In the genomic region with DNA sequence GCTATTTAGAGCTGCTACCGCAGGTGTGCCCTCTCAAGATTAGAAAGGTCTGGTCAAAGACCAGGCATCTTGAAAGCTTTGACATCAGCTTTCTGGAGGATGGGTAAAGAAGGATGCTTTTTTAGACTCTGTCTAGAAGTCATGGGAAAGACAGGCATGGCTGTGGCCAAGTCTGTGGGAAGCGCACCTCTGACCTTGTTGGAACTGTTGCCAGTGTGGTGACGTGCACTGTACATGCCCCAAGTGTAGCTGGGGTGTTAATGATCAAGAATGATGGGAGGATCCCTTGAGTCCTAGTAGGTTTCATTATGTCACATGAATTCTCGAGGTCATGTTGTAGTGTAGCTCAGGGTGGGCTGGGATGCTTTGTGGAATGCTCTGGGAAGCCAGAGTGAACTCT, we compare ENCODE assay signal across 15 mouse cellular contexts.
DNase-seq lines count a peak whose midpoint lies in the region; ATAC-seq and TF ChIP-seq lines count a peak whose summit lies in the region.
"Had no signal": no experiment of that assay in that cellular context is flagged by ENCODE, and none has a peak within 500 bp of the region (broad histone marks: within the 10 kb centered on the region; RNA-seq: fewer than 3 reads in every experiment).

No protein-coding gene starts in this region.

- peak overlapping the region; percentile 90 for H3K27ac ChIP-seq in heart, embryonic 16.5 days (ENCODE audit: low read length)
- H3K27ac ChIP-seq in liver, adult 2 months (replicated peaks; ENCODE audit: insufficient read depth, low read depth, low read length) = no peak overlapping the region
- no peak overlapping the region for H3K27ac ChIP-seq in liver, embryonic 12.5 days
- H3K27ac ChIP-seq in brown adipose tissue, adult 24 weeks (replicated peaks; ENCODE audit: low read depth, low read length) = peak overlapping the region; percentile 57
- peak overlapping the region; percentile 32; the same call in 1 of the 2 replicates for H3K27ac ChIP-seq in limb, embryonic 12.5 days
- H3K27ac ChIP-seq: gastrocnemius, adult 2 months; liver, embryonic 15.5 days had no signal

- no peak for TF ChIP-seq POLR2A in liver, adult 2 months (IDR thresholded peaks at IDR 0.05; ENCODE audit: extremely low read depth, insufficient read depth, low read length)

- no peak overlapping the region for H3K4me2 ChIP-seq in heart, embryonic 16.5 days (ENCODE audit: low read depth, low read length)
- no peak overlapping the region for H3K4me2 ChIP-seq in liver, embryonic 12.5 days
- H3K4me2 ChIP-seq in limb, embryonic 12.5 days = no peak overlapping the region
- H3K4me2 ChIP-seq: liver, embryonic 15.5 days had no signal

- H3K9me3 ChIP-seq in heart, embryonic 16.5 days (replicated peaks; ENCODE audit: control insufficient read depth, low read length) = no peaks in the 10 kb centered on the region
- no peaks in the 10 kb centered on the region for H3K9me3 ChIP-seq in liver, embryonic 12.5 days (replicated peaks)
- H3K9me3 ChIP-seq in limb, embryonic 12.5 days = no peaks in the 10 kb centered on the region
- H3K9me3 ChIP-seq: liver, embryonic 15.5 days had no signal

- TF ChIP-seq CTCF in liver, adult 2 months (IDR thresholded peaks at IDR 0.05; ENCODE audit: low read depth, low read length) = no peak

- no peaks in the 10 kb centered on the region for H3K27me3 ChIP-seq in heart, embryonic 16.5 days (ENCODE audit: control insufficient read depth, insufficient read depth, low read length)
- no peaks in the 10 kb centered on the region for H3K27me3 ChIP-seq in liver, adult 2 months (ENCODE audit: control insufficient read depth, insufficient read depth, low read length)
- H3K27me3 ChIP-seq in liver, embryonic 12.5 days (replicated peaks) = no peaks in the 10 kb centered on the region
- no peaks in the 10 kb centered on the region for H3K27me3 ChIP-seq in limb, embryonic 12.5 days
- H3K27me3 ChIP-seq: liver, embryonic 15.5 days had no signal

- no peak overlapping the region for H3K4me3 ChIP-seq in heart, embryonic 16.5 days (ENCODE audit: low read length)
- H3K4me3 ChIP-seq in liver, adult 2 months (ENCODE audit: insufficient read depth, low read depth, low read length) = no peak overlapping the region
- no peak overlapping the region for H3K4me3 ChIP-seq in liver, embryonic 12.5 days
- H3K4me3 ChIP-seq in brown adipose tissue, adult 24 weeks (ENCODE audit: insufficient read depth, low read depth, low read length) = no peak overlapping the region
- no peak overlapping the region for H3K4me3 ChIP-seq in limb, embryonic 12.5 days (replicated peaks)
- H3K4me3 ChIP-seq: gastrocnemius, adult 2 months; liver, embryonic 15.5 days had no signal

- intact Hi-C loops in heart, postnatal 25 days (cut with DNase I) = no loop called here

- no peak for DNase-seq in heart, postnatal 25 days (ENCODE audit: low spot score)
- DNase-seq in liver, adult 2 months (ENCODE audit: extremely low read depth, low read depth, low spot score) = peak; percentile 43
- DNase-seq: cerebellum, adult 11 months; cerebellum, postnatal 36 days; gastrocnemius, adult 2 months; retina, postnatal 1 day had no signal

- no peaks in the 10 kb centered on the region for H3K79me2 ChIP-seq in liver, adult 2 months (ENCODE audit: control insufficient read depth, insufficient read depth, low read length)

- WGBS in heart, embryonic 16.5 days = 53% methylated on average over 4 of the region's 4 CpGs
- 70% methylated on average over 4 of the region's 4 CpGs for WGBS in liver, adult 2 months
- WGBS in liver, embryonic 12.5 days (ENCODE audit: insufficient replicate concordance) = 58% methylated on average over 4 of the region's 4 CpGs
- 61% methylated on average over 4 of the region's 4 CpGs for WGBS in limb, embryonic 12.5 days

- peaks cover 46% of the 10 kb centered on the region for H3K4me1 ChIP-seq in heart, embryonic 16.5 days (ENCODE audit: control insufficient read depth, insufficient read depth, low read length)
- H3K4me1 ChIP-seq in liver, adult 2 months (ENCODE audit: control insufficient read depth, insufficient read depth, low read length) = peaks cover 2% of the 10 kb centered on the region; the same call in 1 of the 2 replicates
- no peaks in the 10 kb centered on the region for H3K4me1 ChIP-seq in liver, embryonic 12.5 days
- H3K4me1 ChIP-seq in brown adipose tissue, adult 24 weeks (ENCODE audit: control insufficient read depth, insufficient read depth, insufficient read length, low read length) = peaks cover 5% of the 10 kb centered on the region
- peaks cover 55% of the 10 kb centered on the region for H3K4me1 ChIP-seq in limb, embryonic 12.5 days (replicated peaks)

- H3K9ac ChIP-seq in heart, embryonic 16.5 days (ENCODE audit: low read length) = no peak overlapping the region
- no peak overlapping the region for H3K9ac ChIP-seq in liver, adult 2 months (ENCODE audit: low read depth, low read length)
- no peak overlapping the region for H3K9ac ChIP-seq in liver, embryonic 12.5 days
- no peak overlapping the region for H3K9ac ChIP-seq in limb, embryonic 12.5 days (replicated peaks)
- H3K9ac ChIP-seq: liver, embryonic 15.5 days had no signal

- no peak for ATAC-seq in heart, embryonic 16.5 days (replicated peaks; ENCODE audit: extremely low read depth, insufficient read depth, low FRiP score)
- no peak for ATAC-seq in liver, embryonic 12.5 days
- ATAC-seq in limb, embryonic 12.5 days (ENCODE audit: insufficient number of reproducible peaks, insufficient read depth, low FRiP score, low TSS enrichment, low read depth) = no peak
- no peak for ATAC-seq in erythroid progenitor cell, adult 5-6 weeks (replicated peaks; ENCODE audit: low FRiP score, poor library complexity, severe bottlenecking)
- ATAC-seq: activated CD4-positive, CD25-positive, alpha-beta regulatory T cell, adult 4 months; forebrain, embryonic 16.5 days; inflammation-experienced regulatory T-cells, adult 6 months had no signal

- peaks cover 44% of the 10 kb centered on the region for H3K36me3 ChIP-seq in heart, embryonic 16.5 days (ENCODE audit: control insufficient read depth, insufficient read depth)
- peaks cover 21% of the 10 kb centered on the region; the same call in 1 of the 2 replicates for H3K36me3 ChIP-seq in liver, adult 2 months (ENCODE audit: control insufficient read depth, insufficient read depth, low read length)
- H3K36me3 ChIP-seq in liver, embryonic 12.5 days = no peaks in the 10 kb centered on the region
- no peaks in the 10 kb centered on the region for H3K36me3 ChIP-seq in limb, embryonic 12.5 days
- H3K36me3 ChIP-seq: liver, embryonic 15.5 days had no signal

Comparison
In these comparisons a context has a peak if more than half of its experiments do, and no peak if none do; other contexts are left out.
1. H3K27ac ChIP-seq: peak in heart, embryonic 16.5 days (single experiment), brown adipose tissue, adult 24 weeks (single experiment) and limb, embryonic 12.5 days (single experiment); none in liver, adult 2 months (single experiment) and liver, embryonic 12.5 days (single experiment).